Mouse (Mus musculus) neural tube, embryonic 15.5 days (tissue): ENCODE results near the gene Hmgb3. TPM values are rescaled to one million over a fixed set of nuclear protein-coding genes. Genes with fewer than 3 reads are reported as not detected.

ENCODE experiments used
- microRNA-seq: library from miRNA; unstranded; fragments of <30 nt; microRNA quantifications from one replicate; pipeline ENCODE4, GENCODE M21; 2017
- polyA plus RNA-seq: library from polyadenylated mRNA; unstranded; fragments of >200 nt; fragmentation: Nextera tagmentation; extraction: Ambion mirVana; gene quantifications from 2 replicates; pipeline ENCODE4 v1.2.1, GENCODE M21; 2015

The Hmgb3 gene
- polyA plus RNA-seq, 1 experiment from 2014 or later, result 441 TPM

Small RNA genes lying within 50 kb of the gene (microRNA-seq; reads per million reads assigned to microRNA genes)
- gene Gm23945, result not detected

Other genes starting within 250 kb of the Hmgb3 start
- gene Mtmr1, start 191.2 kb upstream of the Hmgb3 start, polyA plus RNA-seq, result 13.5 and 16.2 TPM in 2 replicates
- gene Cd99l2, start 63.1 kb upstream of the Hmgb3 start, polyA plus RNA-seq, result 91.7 and 98.4 TPM in 2 replicates
- gene Gpr50, start 107.7 kb downstream of the Hmgb3 start, polyA plus RNA-seq, result 0.75 and 1.0 TPM in 2 replicates